Mouse (Mus musculus): ENCODE measurements around the gene Zfp955b.
"Not testable (repeated sequence)": the region's sequence is repeated elsewhere in the genome, so short reads cannot be mapped to it uniquely, and the experiment has no call there.

Zfp955b gene

GRCm38 (mm10) chr17:33289039-33289875, at the start of gene Zfp955b:
Gene Zfp955b (plus strand): TSS chr17:33289544.
- DNase-seq (ENCODE audit: low read depth, low spot score), result not testable (repeated sequence)

- not testable (repeated sequence) for DNase-seq (ENCODE audit: low read depth, low spot score)
Measured at GRCm38 (mm10) chr17:33254530-33255318, 34.6 kb upstream of the Zfp955b start, which contains the start of gene Zfp955a. Gene Zfp955a (minus strand): TSS chr17:33255145.

GRCm38 (mm10) chr17:33255319-33255657, 34.1 kb upstream of the Zfp955b start:
- not testable (repeated sequence) for DNase-seq (ENCODE audit: low read depth, low spot score)

- DNase-seq (ENCODE audit: low read depth, low spot score), result no peak
Measured at GRCm38 (mm10) chr17:33264376-33264775, 25.0 kb upstream of the Zfp955b start, which contains the start of gene Olfr63. Gene Olfr63 (plus strand): TSS chr17:33264676.

GRCm38 (mm10) chr17:33268907-33269306, 20.4 kb upstream of the Zfp955b start:
- no peak for DNase-seq (ENCODE audit: low read depth, low spot score)

- DNase-seq (ENCODE audit: low read depth, low spot score), result not testable (repeated sequence)
Measured at GRCm38 (mm10) chr17:33289876-33290149, 469 bp downstream of the Zfp955b start.

- DNase-seq (ENCODE audit: low read depth, low spot score), result no peak
Measured at GRCm38 (mm10) chr17:33352981-33353380, 63.6 kb downstream of the Zfp955b start.
